Mouse (Mus musculus) lung, adult 18-20 months (tissue): Measurements from ENCODE around the gene Adamts15.

Experiments
- DNase-seq, 2 experiments: peaks; one replicate each; pipeline ENCODE4 v3.0.0; 2022; ENCODE audit warnings: mixed read lengths in 2 of 2

Gene Adamts15

DNA sequence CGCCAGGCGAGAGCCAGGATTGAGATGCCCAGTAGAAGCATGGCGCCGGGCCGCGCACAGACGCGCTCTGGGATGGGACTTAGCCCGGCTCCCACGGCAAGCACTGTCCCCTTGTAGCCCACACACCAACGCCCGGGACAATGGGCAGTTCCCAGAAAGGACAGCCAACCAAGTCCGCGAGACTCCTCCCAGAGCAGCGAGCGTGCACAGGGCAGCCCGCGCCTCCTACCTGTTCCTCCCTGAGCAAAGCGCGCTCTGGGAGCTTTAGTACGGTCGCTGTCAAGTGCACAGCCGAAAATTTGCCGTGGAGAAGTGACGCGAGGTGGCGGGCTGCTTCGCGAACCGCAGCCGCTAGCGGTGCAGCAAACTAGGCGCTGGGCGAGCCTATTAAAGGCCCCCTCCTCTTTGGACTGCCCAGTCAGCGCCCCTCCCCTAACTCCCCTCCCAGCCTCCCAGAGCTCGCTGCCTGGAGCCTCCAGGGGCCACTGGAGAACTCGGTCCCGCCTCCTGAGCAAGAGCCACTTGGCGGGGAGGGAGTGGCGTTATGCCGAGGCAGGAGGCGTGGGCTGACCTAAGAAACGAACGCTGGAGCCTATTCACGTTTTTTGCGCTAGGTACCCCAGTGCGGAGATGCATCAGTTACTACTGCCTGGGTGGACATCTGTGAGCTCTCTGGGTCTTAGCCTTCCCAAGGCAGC lies at the start of gene Adamts15:
TSS of gene Adamts15 (minus strand) at position 256 of the 698 bp plus-strand sequence.
- peak; percentile 76 to 84 for DNase-seq

- no peak for DNase-seq
These were observed 49.7 kb upstream of the Adamts15 start for GRCm38 (mm10) chr9:30971967-30972366.

DNA sequence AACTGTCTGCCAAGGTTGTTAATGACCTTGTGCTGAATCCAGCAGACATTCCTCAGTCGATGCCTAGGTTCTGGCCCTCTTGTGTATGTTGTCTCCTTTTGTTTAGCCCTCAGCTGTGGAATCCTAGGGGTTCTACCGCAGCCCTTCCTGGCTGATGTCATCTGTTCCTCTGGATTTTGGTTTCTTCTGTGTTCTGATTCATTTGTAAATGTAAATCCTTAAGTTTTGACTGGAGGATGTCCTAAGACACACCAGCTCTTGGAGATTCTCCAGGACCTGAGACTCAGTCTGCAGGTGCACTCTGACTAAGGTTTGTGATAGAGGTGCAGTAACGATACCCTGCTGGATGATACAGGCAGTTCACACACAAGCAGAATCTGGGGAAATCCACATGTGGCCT lies 47.7 kb upstream of the Adamts15 start:
- DNase-seq: no peak

- DNase-seq: no peak
These were observed 45.9 kb upstream of the Adamts15 start for GRCm38 (mm10) chr9:30968130-30968529.

DNA sequence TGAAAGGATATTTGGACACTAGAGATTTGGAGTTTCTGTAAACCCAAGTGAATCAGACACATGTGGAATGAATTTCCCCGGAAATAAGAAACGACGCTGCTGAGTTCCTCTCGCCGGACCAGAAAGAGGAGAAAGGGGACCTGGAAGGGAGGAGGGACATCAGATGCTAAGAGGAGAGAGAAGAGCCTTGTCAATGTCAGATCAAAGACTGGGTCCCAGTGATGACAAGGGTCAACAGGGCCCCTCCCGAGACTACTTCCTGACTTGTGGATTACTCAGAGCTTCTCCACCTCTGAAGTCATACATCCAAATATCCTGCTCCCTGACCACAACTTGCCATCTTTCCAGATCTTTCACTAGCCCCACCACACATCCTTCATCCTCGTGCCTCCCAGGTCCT lies 44.6 kb upstream of the Adamts15 start:
- DNase-seq: no peak

GRCm38 (mm10) chr9:30964685-30965084 lies 42.4 kb upstream of the Adamts15 start:
- peak in 1 of 2 experiments; percentile 31 for DNase-seq

DNA sequence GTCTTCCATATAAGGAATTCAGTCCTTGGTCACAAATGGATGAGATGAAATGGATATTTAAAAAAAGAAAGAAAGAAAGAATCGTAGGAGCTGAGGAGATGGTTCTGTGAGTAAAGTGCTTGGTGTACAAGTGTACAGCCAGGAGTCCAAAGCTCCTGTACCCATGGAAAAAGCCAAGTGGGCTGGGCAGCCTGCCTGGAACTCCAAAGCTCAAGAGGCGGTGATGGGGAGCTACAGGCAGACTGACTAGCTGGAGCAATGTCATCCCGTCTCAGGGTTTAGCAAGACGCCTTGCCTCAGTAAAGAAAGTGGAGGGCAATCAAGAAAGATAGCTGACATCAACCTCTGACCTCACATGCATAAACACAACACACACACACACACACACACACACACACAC lies 41.5 kb upstream of the Adamts15 start:
- DNase-seq: peak; percentile 52 to 67

DNA sequence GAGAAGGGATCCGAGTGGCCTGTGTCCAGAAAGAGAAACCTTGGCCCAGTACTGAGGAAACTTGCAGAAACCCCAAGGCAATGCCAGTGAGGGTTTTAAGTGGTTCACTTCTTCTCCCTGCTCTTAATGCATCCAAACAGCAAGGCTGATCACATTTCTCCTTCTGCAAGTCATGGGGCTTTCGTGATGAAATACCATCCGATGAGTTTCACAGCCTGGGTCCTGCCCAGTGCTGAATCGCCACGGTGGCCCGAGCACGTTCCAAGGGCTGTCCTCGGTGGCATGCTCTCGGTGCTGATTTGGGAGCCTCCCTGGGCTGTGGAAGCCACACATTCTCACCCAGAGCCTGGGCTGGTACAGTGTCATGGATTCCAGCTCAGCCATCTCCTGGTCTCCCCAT lies 33.0 kb upstream of the Adamts15 start:
- DNase-seq: no peak

- DNase-seq: no peak
These were observed 31.0 kb upstream of the Adamts15 start for GRCm38 (mm10) chr9:30953287-30953686.

DNA sequence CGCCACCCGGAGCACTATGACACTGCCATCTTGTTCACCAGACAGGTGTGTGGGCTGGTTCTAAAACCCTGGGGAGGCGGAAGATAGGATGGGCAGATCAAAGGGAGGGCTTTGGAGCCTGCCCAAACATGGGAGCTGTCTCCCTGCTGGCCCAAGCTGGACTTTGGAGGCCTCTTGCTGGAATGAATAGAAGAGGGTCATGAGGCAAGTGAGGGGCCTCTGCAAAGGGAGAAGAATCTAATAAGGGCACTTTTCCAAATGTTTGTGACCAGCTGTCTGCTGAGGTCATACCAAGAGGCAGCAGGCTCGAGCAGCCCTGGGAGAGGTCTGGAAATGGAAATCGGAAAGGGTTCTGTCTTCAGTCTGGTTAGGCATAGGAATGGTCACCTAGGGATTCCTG lies 29.2 kb upstream of the Adamts15 start:
- peak in 1 of 2 experiments; percentile 35 for DNase-seq

- peak in 1 of 2 experiments; percentile 20 for DNase-seq
These were observed 28.3 kb upstream of the Adamts15 start for GRCm38 (mm10) chr9:30950592-30950991.

- DNase-seq: no peak
These were observed 27.7 kb upstream of the Adamts15 start for GRCm38 (mm10) chr9:30949971-30950370.

GRCm38 (mm10) chr9:30949422-30949821 lies 27.2 kb upstream of the Adamts15 start:
- DNase-seq: peak; percentile 37 to 47

DNA sequence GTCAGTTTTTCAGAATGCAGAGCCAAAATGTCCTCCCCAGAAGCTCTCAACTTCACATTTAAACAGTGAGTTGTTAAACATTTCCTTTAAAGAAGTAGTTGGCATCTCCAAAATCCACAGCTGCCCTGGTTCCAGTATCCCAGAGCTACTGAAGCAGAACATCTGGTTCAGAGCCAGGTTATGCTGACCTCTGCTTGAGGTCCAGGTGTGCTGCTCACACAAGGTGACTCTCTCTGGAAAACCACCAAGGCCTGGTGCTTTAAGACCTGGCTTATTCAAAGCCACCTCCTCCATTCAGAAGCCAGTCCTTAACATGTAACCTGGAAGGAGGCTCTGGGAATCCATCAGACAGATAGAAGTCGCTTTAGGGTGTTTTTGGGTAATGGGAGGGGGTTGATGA lies 23.0 kb upstream of the Adamts15 start:
- no peak for DNase-seq

DNA sequence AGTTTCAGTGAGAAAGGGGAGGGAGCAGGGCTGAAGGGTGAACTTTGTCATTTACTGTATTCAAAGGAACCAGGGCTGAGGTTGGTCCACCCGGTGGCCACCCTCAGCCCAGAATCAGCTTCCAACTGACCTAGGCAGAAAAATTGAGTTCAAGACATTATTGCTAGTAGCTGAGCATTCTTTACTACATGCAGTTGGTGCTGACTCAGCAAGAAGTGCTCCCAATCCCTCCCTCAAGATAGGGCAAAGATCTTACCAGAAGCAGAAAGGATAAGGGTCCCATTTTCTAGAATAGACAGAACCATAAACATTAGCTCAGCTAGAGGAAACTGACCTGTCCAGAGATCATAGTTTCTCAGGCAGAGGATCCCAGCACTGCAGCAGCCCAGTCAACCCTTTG lies 22.0 kb upstream of the Adamts15 start:
- no peak for DNase-seq

DNA sequence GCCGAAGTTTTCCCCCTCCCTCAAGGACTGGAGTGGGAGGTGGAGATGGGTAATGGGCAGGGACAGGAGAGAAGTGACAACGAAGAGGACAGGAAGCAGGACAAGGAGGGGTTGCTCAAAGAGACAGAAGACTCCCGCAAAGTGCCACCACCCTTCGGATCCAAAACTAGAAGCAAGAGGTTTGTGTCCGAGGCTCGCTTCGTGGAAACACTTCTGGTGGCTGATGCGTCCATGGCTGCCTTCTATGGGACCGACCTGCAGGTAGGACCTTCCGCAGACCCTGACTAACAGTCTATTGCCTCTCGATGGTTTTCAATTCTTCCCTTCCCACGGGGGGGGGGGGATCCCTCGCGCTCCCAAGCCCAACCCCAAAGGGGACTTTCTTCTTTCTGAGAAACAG lies 21.1 kb upstream of the Adamts15 start:
- DNase-seq: no peak

DNA sequence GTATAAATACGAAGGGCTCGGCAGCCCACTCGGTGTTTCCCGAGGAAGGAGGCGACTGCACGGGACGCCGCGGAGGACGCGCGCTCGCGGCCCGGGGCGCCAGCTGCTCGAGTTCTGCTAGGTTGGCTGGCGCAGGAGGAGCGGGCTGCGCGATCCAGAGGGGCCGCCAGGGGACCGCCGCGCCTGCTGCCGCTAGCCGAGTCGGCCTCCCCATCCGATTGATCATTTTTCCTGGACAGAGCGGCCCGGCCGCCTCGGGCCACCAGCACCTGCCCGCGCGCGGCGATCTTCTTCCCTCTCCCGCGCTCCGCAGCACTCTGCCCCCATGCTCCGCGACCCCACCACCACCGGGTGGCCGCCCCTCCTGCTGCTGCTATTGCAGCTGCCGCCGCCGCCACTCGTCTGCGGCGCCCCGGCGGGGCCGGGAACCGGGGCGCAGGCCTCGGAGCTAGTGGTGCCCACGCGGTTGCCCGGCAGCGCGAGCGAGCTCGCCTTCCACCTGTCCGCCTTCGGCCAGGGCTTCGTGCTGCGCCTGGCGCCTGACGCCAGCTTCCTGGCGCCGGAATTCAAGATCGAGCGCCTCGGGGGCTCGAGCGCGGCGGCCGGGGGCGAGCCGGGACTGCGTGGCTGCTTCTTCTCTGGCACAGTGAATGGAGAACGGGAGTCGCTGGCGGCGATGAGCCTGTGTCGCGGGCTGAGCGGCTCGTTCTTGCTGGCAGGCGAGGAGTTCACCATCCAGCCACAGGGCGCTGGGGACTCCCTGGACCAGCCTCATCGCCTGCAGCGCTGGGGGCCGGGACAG lies 20.5 kb upstream of the Adamts15 start, which contains the start of gene Adamts8:
TSS of gene Adamts8 (plus strand) at position 51 of the 802 bp plus-strand sequence.
- DNase-seq: no peak

DNA sequence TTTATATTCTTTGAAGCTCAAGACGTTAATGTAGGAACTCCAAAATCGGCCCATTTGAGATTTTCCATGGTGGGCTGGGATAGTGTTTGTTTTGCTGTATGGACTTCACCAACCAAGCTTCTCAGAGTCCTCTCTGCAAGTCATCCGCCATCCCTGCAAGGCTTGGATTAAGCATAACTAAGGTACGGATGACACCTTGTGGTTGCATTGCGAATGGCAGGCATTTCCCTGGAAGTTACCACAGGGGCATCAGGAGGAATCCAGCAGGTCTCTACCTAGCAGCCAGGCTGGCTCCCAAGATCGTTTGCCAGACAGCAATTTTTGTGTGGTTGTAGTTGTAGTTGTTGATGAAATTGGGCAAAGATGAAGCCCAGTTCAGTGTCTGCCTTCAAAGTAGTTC lies 18.1 kb upstream of the Adamts15 start:
- peak; percentile 80 to 83 for DNase-seq

DNA sequence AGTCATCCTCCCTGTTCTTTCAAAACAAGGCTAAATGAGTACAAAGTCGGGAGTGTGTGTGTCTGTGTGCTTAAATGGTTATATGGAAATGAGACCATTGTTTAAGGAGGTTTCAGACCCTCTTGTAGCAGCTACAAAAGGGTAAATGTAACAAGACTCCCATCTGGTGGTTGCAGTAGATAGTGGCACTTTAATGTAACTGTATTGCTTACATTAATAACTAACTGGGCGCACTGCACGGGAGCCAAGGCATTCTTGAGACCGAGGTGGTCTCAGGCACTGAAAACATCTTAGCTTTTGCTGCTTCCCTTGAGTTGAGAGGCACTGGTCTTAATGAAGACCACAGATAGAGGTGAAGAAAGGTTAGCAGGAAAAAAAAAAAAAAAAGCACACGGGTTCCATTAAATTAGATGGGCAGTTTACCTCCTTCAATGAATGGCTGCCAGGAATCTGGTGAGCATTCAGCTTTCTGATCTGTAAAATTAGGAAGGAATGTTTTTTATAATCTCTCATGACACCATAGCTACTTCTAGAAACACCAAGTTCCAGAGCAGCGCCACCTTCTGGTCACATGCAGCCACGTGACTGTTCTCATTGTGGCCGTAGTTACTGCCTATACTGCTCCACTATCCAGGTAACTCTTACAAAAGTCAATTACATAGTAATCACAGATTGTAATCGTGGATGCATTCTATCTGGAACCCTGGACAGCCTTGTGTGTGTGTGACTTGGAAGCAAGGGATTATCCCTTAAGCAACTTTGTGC lies 14.6 kb upstream of the Adamts15 start:
- DNase-seq: peak in 1 of 2 experiments; percentile 57

DNA sequence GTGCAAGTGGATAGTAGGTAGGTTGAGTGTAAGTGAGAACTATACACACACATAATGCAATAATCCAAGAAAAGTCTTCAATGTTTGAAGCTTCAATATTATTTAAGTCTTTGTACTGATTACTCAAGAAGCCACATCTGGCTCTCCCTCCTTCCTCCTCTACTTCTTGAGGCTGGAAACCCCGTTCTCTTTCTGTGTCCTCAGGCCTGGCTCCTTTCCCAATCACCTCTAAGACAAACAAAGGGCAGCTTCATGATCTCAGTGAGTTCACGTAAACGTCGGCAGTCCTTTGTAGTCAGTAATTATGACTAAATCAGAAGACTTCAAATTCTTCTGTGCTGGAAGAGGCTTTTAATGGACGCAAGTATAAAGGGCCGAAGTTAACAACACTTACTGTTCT lies 12.6 kb upstream of the Adamts15 start:
- no peak for DNase-seq

GRCm38 (mm10) chr9:30932346-30932745 lies 10.1 kb upstream of the Adamts15 start:
- no peak for DNase-seq

DNA sequence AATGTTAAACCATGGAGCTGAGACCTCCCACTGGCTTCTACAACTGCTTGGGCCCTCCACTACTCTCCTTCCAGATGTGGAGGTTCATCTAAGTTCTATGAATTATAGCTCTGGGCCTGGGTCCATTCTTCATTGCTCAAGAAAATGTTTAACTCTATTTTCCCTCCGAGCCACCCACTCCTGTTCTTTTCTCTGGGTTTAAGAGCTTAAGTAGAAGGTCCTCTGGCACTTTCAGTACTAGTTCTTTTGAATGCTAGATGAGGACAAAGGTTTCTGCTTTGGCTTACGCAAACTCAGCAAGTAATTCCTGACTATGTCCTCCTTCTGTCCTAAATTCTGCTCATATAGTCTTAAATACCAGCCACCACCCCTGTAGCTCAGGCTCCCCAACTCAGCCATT lies 6.5 kb upstream of the Adamts15 start:
- no peak for DNase-seq
